Mouse (Mus musculus) ZHBTc4 (cell line): Measurements from ENCODE around the gene Paics.

Source experiments
- DNase-seq: peaks from one replicate; pipeline ENCODE4 v3.0.0-alpha.2; 2011; ENCODE audit warnings: low read depth, low spot score

The Paics gene

GRCm38 (mm10) chr5:77011082-77011481, 60.0 kb downstream of the Paics start:
- no peak for DNase-seq

- no peak for DNase-seq
These were observed 62.1 kb downstream of the Paics start for GRCm38 (mm10) chr5:77013171-77013570.

GRCm38 (mm10) chr5:77015544-77016482, 64.7 kb downstream of the Paics start, which contains the start of gene Thegl:
Thegl (plus strand) TSS chr5:77016023.
- DNase-seq: peak; percentile 91
